Mouse (Mus musculus): ENCODE results near the gene Pgf.

The Pgf gene

DNA sequence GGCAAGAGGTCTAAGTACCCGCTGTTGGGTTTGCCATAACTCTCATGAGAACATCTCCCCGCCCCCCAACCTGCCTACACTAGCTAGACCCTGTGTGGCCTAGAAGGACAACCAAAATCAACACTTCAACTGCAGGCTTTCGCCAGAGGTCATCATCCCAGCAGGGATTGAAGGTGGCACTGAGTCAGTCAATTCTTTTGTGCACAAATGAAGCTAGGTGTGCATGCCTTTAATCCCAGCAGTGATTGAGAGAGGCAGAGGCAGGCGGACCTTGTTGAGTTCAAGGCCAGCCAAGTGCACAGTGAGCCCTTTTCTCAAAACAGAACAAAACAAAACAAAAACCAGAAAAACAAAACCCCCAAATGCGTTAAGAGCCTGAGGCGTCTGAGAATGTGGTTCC lies 36.5 kb downstream of the Pgf start:
- in situ Hi-C loops (cut with MboI; ENCODE audit: low pct_unique_long_range_greater_than_20kb in 1 of 2, low sequenced_read_pairs in 2 of 2, unreplicated experiment in 1 of 2), result loop anchor here (10.0 kb wide), 2 partner anchors 144 to 154 kb away; partner anchors contain the start of genes Acyp1 (in 1 of the 2) and Zc2hc1c (in 1 of the 2)

DNA sequence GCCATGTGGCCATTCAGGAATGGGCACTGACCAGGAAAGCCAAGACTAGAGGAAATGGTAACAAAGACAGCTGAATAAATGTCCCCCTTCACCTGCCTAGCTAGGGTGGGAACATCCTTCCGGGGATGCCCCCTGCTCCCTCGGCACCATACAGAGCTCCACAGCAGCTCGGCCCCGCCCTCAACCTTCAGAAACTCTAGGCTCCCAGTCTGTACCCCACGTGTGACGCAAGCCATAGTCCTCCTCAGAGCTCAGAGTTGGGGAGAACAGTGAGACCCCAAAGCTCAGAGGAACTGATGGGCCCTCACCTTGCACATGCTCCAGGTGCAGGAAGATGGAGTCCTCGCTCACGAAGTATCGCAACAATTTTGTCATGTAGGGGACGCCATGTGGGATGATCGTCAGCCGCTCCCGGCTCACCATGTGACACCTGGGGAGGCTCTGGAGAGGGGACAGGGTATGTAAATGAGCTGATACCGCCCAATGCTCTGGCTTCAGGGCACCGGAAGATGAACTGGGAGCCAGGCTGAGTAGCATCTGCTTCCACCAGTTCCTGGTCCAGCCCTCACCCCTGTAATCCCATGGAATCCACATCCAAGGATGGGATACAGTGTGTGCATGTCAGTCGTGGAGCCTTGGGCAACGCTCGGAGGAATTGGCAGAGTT lies 37.4 kb downstream of the Pgf start:
- in situ Hi-C loops (cut with MboI; ENCODE audit: low pct_unique_long_range_greater_than_20kb in 1 of 2, low sequenced_read_pairs in 2 of 2, unreplicated experiment in 1 of 2), result loop anchor here (10.0 kb wide), 2 partner anchors 145 to 155 kb away; partner anchors contain the start of genes Acyp1 (in 1 of the 2) and Zc2hc1c (in 1 of the 2)

DNA sequence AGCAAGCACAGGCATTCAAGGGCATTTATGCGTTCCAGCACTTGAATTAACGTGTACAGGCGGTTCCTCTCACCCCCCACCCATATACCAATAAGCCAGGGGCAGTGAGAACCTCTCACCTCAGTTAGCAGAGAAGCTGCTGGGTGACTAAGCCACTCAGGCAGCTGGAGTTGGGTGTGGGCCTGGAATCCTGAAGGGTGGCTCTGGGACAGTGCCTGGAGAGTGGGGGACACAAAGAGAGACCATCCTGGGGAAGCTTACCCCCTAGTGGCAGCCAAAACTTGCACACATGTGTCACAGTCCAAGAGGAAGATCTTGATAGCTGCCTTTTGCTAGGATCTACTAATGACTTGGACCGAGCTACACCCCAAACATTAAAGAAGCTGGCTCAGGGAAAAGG lies 41.0 kb downstream of the Pgf start:
- in situ Hi-C loops (cut with MboI; ENCODE audit: low pct_unique_long_range_greater_than_20kb in 1 of 2, low sequenced_read_pairs in 2 of 2, unreplicated experiment in 1 of 2), result no loop called here

DNA sequence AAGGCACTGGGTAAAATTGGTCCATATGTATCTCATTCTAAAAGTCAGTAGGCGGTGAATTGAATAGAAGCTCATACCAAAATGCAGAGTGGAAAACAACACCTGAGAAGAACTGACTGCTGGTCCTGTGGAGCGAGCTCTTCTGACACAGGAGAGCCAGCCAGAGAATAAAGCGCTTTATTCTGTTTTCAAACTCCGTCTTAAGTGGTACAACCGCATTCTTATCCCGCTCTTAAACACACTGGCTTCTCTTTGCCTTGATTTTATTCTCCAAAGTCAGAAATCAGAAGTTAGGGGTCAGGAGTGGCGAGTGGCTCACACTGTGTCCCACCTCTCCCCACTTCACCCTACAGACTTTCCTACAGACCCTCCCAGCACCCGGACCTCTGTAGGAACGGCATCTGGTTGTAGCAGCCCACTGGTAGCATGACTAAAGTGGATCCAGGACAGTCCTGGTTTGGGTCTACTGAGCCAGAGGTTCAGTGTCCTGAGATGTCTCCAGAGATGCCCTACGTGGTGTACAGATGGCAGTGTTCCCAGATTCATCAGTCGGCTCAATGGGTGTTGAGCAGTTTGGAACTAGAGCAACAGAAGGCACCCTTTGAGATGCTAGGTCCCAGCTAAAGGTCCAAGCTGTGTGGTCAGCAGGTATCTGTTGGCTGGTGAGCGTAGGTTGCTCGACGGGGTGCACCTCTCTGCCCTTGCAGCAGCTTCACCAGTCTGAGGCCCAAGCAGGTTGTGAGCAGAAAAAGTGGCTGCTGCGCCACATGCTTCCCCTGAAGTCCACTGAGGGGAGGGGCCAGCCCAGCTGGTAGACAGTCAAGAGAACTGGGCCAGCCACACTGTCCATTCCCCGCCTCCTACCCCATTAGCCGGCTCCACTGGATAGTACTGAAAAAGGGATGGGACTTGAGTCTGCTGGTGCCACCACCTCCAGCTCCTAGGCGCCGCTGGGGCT lies 41.8 kb downstream of the Pgf start:
- in situ Hi-C loops (cut with MboI; ENCODE audit: low pct_unique_long_range_greater_than_20kb in 1 of 2, low sequenced_read_pairs in 2 of 2, unreplicated experiment in 1 of 2), result no loop called here

DNA sequence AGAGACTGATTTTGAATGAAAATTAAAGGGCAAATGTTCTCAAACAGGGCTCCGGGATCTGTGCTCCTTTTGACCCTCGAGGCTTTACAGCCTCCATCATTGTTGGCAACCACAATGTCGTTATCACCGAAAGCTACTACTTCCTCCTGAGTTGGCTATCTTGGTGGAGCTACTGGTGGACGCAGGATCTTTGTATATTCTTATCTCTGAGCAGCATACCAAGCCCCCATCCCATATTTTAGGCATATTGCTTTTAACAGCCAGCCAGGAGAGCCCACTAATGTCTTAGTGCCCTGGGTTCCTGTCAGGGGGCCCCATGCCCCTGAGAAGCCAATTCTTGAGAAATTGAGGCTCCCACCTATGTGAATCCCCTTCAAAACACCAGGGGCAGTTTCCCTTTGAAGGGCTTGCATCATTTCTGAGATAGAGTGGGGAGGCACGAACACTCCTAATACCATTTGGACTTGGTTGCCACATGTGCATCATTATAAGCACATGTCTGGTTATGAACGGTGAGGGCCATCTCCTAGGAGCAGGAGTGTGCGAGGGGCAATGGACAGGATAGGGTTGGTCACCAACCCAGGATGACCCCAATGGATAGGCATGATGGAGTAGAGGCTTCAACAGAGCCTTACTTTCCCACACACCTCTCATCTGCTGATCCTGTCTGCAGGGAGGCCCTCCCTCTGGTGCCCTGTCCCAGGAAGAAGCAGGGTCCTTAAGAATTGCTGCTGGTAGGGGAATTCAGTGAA lies 43.4 kb downstream of the Pgf start:
- in situ Hi-C loops (cut with MboI; ENCODE audit: low pct_unique_long_range_greater_than_20kb in 1 of 2, low sequenced_read_pairs in 2 of 2, unreplicated experiment in 1 of 2), result no loop called here

DNA sequence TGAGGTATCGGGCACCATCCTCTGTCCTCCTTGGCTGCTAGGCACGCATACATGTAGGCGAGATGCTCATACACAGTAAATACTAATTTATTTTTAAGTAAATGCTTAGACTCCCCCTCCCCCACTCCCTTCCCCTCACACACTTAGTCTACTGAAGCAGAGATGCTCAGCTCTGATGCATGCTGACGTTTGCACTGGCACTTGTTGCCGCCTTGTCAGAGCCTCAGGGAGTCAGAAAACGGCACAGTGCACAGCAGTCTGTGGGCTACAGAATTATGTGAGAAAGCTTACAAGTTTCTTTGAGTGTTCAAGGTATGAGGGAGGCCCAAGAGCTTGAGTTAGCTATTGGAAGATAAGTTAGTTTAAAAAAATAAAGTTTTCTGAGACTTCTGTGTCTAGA lies 46.2 kb downstream of the Pgf start:
- in situ Hi-C loops (cut with MboI; ENCODE audit: low pct_unique_long_range_greater_than_20kb in 1 of 2, low sequenced_read_pairs in 2 of 2, unreplicated experiment in 1 of 2), result no loop called here

- in situ Hi-C loops (cut with MboI; ENCODE audit: low pct_unique_long_range_greater_than_20kb in 1 of 2, low sequenced_read_pairs in 2 of 2, unreplicated experiment in 1 of 2), result no loop called here
These were observed 48.1 kb downstream of the Pgf start for GRCm38 (mm10) chr12:85129426-85129978.

- in situ Hi-C loops (cut with MboI; ENCODE audit: low pct_unique_long_range_greater_than_20kb in 1 of 2, low sequenced_read_pairs in 2 of 2, unreplicated experiment in 1 of 2), result no loop called here
These were observed 50.5 kb downstream of the Pgf start for GRCm38 (mm10) chr12:85126986-85127603.

- in situ Hi-C loops (cut with MboI; ENCODE audit: low pct_unique_long_range_greater_than_20kb in 1 of 2, low sequenced_read_pairs in 2 of 2, unreplicated experiment in 1 of 2), result no loop called here
These were observed 52.8 kb downstream of the Pgf start for GRCm38 (mm10) chr12:85124751-85125150.

DNA sequence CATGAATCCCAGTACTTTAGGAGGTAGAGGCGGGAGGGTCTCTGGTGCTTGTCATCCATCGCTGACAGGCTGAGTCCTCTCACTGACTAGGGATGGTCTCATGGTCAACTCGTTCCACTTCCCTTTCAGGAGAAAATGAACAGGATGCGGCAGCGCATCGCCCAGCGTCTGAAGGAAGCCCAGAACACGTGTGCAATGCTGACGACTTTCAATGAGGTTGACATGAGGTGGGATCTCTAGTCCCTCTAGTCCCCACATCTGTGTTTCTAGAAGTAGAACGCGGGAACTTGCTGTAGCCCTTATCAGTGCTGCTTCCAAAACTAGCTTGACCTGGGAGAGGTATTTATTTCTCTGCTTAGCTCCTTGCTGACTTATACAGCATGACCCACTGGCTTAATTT lies 53.9 kb downstream of the Pgf start:
- in situ Hi-C loops (cut with MboI; ENCODE audit: low pct_unique_long_range_greater_than_20kb in 1 of 2, low sequenced_read_pairs in 2 of 2, unreplicated experiment in 1 of 2), result no loop called here

GRCm38 (mm10) chr12:85123108-85123530 lies 54.5 kb downstream of the Pgf start:
- in situ Hi-C loops (cut with MboI; ENCODE audit: low pct_unique_long_range_greater_than_20kb in 1 of 2, low sequenced_read_pairs in 2 of 2, unreplicated experiment in 1 of 2), result no loop called here

GRCm38 (mm10) chr12:85121806-85122459 lies 55.7 kb downstream of the Pgf start:
- in situ Hi-C loops (cut with MboI; ENCODE audit: low pct_unique_long_range_greater_than_20kb in 1 of 2, low sequenced_read_pairs in 2 of 2, unreplicated experiment in 1 of 2), result no loop called here

Measured in mouse embryonic stem cell (cell line).